Mouse (Mus musculus): ENCODE measurements around the gene Cdc42ep4. TPM values are rescaled to one million over a fixed set of nuclear protein-coding genes. Genes with fewer than 3 reads are reported as not detected.

Gene Cdc42ep4
- 5.3 TPM for polyA plus RNA-seq (2017; shearing (Covaris generic))

DNA sequence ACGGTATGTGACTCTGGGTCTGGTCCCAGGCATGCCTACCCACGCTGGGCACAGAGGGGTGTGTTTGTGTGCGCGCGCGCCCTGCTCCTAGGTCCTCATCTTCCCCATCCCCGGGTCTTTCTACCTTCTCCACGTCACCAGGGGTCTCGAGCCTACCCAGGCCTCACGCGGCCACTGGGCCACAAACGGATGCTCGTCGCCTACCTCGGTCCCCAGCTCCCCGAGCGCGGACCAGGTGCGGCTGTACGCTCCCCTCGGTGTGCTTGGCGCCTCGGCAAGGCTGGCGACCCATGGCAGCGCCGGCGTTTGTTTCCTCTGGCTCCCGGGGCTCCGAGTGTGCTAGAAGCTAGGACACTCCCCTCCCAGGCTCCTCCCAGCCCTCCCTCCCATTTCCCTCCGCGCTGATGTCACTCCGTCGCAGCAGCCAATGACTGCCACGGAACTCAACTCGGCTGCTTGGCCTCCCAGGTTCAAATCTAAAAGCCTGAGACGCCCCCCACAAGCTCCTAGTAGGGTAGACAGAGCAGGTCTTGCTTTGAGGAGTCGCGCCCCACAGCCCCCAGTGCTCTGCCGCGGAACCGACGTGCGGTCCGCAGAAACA, at the start of gene Cdc42ep4:
Cdc42ep4 (minus strand) TSS at position 398 of the 601 bp plus-strand sequence.

DNA sequence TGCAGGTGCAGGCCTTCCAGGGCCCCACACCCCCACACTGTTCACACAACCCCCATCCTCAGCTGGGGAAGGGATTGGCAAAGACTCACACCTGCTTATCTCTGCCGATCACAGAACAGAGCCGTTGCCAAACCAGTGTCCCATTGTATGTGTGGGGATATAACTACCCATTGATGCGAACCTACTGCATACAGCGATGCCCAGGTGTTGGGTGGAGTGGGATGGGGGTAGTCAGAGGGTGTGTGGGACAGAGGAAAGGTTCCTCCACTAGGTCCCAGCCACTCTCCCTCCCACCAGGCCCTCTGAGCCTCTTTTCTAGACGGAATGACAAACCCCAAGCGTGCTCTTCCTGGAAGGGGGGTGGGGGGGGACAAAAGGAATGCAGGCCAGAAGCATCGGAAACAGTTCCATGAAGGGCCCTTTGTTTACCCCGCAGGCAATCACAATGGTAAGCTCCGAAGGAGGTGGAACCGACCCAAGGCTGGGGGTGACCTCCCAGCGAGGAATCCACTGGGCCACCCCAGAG, 41.9 kb downstream of the Cdc42ep4 start, which contains the start of gene Cpsf4l:
Cpsf4l (minus strand) TSS at position 287 of the 526 bp plus-strand sequence.

DNA sequence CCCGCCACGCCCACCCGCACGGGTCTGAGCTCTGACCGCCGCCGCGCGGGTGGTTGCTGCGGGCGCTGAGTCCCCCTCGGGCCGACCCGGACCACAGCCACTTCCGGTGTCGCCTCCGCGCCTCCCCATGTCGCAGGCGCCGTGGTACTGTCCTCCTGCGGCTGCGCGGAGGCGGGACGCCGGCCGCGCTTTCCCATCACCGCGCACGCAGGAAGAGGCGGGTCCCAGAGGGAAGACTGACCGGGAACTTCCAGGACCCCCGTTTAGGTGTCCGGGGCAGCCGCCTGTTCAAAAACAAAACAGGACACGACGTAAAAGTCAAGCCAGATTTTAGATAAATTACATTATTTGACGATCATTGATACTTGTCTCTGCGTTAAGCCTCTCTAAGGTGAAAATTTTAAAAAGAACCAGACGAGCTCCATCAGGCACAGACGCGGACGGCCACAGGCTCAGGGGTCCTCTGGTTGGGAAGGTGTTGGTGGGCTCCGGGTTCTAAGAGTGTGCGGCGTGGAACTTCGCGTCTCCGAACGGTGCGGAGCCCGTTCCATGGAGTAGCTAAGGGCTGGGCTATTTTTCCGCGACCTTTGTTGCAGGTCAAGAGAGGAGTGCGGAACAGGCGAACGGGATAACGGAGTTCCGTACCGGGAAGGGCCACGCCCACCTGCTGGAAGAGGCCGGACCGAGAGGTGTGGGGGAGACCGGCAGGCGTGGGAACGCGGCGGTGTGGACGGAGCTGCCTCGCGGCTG, 67.5 kb downstream of the Cdc42ep4 start, which contains the start of the genes Fam104a and D11Wsu47e:
Fam104a (minus strand) TSS at position 199 of the 750 bp plus-strand sequence.
D11Wsu47e (plus strand) TSS at position 456 of the 750 bp plus-strand sequence.

Other genes starting within 250 kb of the Cdc42ep4 start
- gene Sstr2, start 132.5 kb downstream of the Cdc42ep4 start, polyA plus RNA-seq (2017; shearing (Covaris generic)): not detected
- 37.7 TPM for gene Cog1, start 102.7 kb downstream of the Cdc42ep4 start, polyA plus RNA-seq (2017; shearing (Covaris generic))
- gene Slc39a11, start 101.8 kb downstream of the Cdc42ep4 start, polyA plus RNA-seq (2017; shearing (Covaris generic)): 39.9 TPM
- gene Fam104a, start 67.7 kb downstream of the Cdc42ep4 start, polyA plus RNA-seq (2017; shearing (Covaris generic)): 43.1 TPM
- 10.9 TPM for gene D11Wsu47e, start 67.5 kb downstream of the Cdc42ep4 start, polyA plus RNA-seq (2017; shearing (Covaris generic))
- gene Cpsf4l, start 41.9 kb downstream of the Cdc42ep4 start, polyA plus RNA-seq (2017; shearing (Covaris generic)): not detected

All from effector memory CD4-positive, alpha-beta T cell, adult 5 months (primary cell).